Mouse (Mus musculus) gastrocnemius, postnatal 14 days (tissue): ENCODE data around the gene Ndufs8. TPM values are rescaled to one million over a fixed set of nuclear protein-coding genes. Genes with fewer than 3 reads are reported as not detected.

Experiments
- DNase-seq: peaks from one replicate; pipeline ENCODE4 v3.0.0; 2021; ENCODE audit warnings: mixed read lengths
- intact Hi-C: fragments of 180-260 bp; cut with DNase I; formaldehyde crosslinking; loops from one replicate; pipeline ENCODE4 v1.15.1; 2025; ENCODE audit warnings: low total_unique reads
- total RNA-seq, 2 experiments: library from RNA; stranded (reverse); gene quantifications; 2 replicates each; pipeline ENCODE4 v1.2.3; 2021

The Ndufs8 gene
- total RNA-seq, 2 experiments from 2014 or later: 206 to 256 TPM

- intact Hi-C loops: no loop called here
- no peak for DNase-seq
Observed at GRCm38 (mm10) chr19:3880054-3880848, 32.3 kb downstream of the Ndufs8 start.

- intact Hi-C loops: no loop called here
- no peak for DNase-seq
Observed at GRCm38 (mm10) chr19:3875045-3875444, 37.5 kb downstream of the Ndufs8 start.

DNA sequence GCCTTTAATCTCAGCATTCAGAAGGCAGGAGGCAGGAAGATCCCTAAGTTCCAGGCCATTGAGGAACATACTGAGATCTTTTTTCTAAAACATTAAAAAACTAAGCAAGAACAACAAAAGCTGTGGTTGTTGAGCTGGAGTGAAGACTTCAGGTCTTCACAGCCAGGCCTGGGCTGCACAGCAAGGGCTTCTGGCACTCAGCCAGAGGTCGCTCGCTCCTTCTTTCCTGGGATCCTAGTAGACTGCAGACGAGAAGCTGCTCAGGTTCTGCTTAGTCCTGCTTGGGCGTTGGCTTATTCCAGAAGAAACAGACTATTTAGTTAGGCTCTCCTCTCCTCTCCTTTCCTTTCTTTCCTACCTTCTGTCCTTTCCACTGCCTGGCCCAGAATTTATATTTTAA lies 40.2 kb downstream of the Ndufs8 start:
- DNase-seq: no peak
- intact Hi-C loops: no loop called here

- no peak for DNase-seq
- intact Hi-C loops: no loop called here
Observed at GRCm38 (mm10) chr19:3871468-3871867, 41.1 kb downstream of the Ndufs8 start.

GRCm38 (mm10) chr19:3868290-3868689 lies 44.3 kb downstream of the Ndufs8 start:
- DNase-seq: no peak
- intact Hi-C loops: no loop called here

GRCm38 (mm10) chr19:3864960-3865359 lies 47.6 kb downstream of the Ndufs8 start:
- no peak for DNase-seq
- intact Hi-C loops: no loop called here

DNA sequence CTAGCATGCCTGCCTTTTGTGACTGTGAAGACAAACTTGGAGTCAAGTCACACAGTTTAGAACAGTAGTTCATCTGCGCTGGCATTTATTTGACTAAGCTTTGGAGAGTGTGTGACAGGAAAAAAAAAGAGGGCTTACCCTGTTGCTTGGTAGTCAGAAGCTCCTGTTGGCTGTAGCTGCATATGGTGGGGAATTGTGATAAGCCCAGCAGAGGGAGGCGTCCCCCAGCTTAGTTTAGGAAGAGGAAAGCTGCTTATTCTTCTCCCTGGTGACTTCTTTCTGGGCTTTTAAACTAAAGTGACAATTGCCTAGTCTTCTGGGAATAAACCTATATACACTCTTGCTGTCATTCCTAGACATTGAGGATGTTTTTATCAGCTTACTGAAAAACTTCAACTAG lies 49.9 kb downstream of the Ndufs8 start:
- DNase-seq: no peak
- intact Hi-C loops: no loop called here

Other genes with a start within 250 kb of the Ndufs8 start
- 10 to 100 TPM; 33.0 to 39.3 TPM for gene Lrp5, start 226.2 kb downstream of the Ndufs8 start, total RNA-seq
- 10 to 100 TPM in 1 of 2 experiments, 1 to 10 TPM in 1; 9.7 to 15.9 TPM for gene 1810055G02Rik, start 204.5 kb downstream of the Ndufs8 start, total RNA-seq
- gene Kmt5b, start 145.4 kb downstream of the Ndufs8 start, total RNA-seq: 10 to 100 TPM; 20.1 to 20.2 TPM
- 1 to 10 TPM; 3.5 to 4.5 TPM for gene Chka, start 61.0 kb downstream of the Ndufs8 start, total RNA-seq
- 1 to 10 TPM; 7.3 to 8.5 TPM for gene Tcirg1, start 5.6 kb downstream of the Ndufs8 start, total RNA-seq
- gene Aldh3b1, start 17.0 kb upstream of the Ndufs8 start, total RNA-seq: 1 to 10 TPM; 2.1 to 2.5 TPM
- 10 to 100 TPM; 13.7 to 13.8 TPM for gene Unc93b1, start 22.4 kb upstream of the Ndufs8 start, total RNA-seq
- not detected for gene Aldh3b3, start 45.9 kb upstream of the Ndufs8 start, total RNA-seq
- gene Aldh3b2, start 59.6 kb upstream of the Ndufs8 start, total RNA-seq: under 1 TPM; 0.38 to 0.80 TPM
- gene Acy3, start 73.8 kb upstream of the Ndufs8 start, total RNA-seq: 1 to 10 TPM; 3.6 to 4.2 TPM
- not detected for gene Tbx10, start 80.0 kb upstream of the Ndufs8 start, total RNA-seq
- gene Nudt8, start 87.8 kb upstream of the Ndufs8 start, total RNA-seq: 10 to 100 TPM; 19.2 to 19.6 TPM
- gene Gm49405, start 87.9 kb upstream of the Ndufs8 start, total RNA-seq: under 1 TPM; 0.18 to 0.31 TPM
- gene Doc2g, start 90.5 kb upstream of the Ndufs8 start, total RNA-seq: under 1 TPM; 0.57 to 0.84 TPM
- gene Ndufv1, start 100.0 kb upstream of the Ndufs8 start, total RNA-seq: 100 to 1,000 TPM; 365 to 434 TPM
- 100 to 1,000 TPM; 228 to 235 TPM for gene Gstp1, start 125.2 kb upstream of the Ndufs8 start, total RNA-seq
- 10 to 100 TPM; 72.8 to 85.9 TPM for gene Gstp2, start 133.2 kb upstream of the Ndufs8 start, total RNA-seq
- not detected for gene Gstp3, start 146.8 kb upstream of the Ndufs8 start, total RNA-seq
- gene Cabp2, start 168.8 kb upstream of the Ndufs8 start, total RNA-seq: not detected
- gene Cdk2ap2, start 184.4 kb upstream of the Ndufs8 start, total RNA-seq: 10 to 100 TPM; 17.3 to 17.5 TPM
- 1 to 10 TPM; 3.7 to 4.2 TPM for gene Pitpnm1, start 187.2 kb upstream of the Ndufs8 start, total RNA-seq
- gene Aip, start 213.1 kb upstream of the Ndufs8 start, total RNA-seq: 10 to 100 TPM; 51.4 to 57.9 TPM
- not detected for gene Gpr152, start 227.0 kb upstream of the Ndufs8 start, total RNA-seq
- under 1 TPM in 1 of 2 experiments, not detected in 1; 0.14 TPM for gene Cabp4, start 231.3 kb upstream of the Ndufs8 start, total RNA-seq
- 10 to 100 TPM; 31.7 to 31.8 TPM for gene Coro1b, start 235.8 kb upstream of the Ndufs8 start, total RNA-seq
- gene Ptprcap, start 240.8 kb upstream of the Ndufs8 start, total RNA-seq: under 1 TPM; 0.29 to 0.78 TPM